Comparison of ENCODE assay signal across 15 mouse cellular contexts in the genomic region with DNA sequence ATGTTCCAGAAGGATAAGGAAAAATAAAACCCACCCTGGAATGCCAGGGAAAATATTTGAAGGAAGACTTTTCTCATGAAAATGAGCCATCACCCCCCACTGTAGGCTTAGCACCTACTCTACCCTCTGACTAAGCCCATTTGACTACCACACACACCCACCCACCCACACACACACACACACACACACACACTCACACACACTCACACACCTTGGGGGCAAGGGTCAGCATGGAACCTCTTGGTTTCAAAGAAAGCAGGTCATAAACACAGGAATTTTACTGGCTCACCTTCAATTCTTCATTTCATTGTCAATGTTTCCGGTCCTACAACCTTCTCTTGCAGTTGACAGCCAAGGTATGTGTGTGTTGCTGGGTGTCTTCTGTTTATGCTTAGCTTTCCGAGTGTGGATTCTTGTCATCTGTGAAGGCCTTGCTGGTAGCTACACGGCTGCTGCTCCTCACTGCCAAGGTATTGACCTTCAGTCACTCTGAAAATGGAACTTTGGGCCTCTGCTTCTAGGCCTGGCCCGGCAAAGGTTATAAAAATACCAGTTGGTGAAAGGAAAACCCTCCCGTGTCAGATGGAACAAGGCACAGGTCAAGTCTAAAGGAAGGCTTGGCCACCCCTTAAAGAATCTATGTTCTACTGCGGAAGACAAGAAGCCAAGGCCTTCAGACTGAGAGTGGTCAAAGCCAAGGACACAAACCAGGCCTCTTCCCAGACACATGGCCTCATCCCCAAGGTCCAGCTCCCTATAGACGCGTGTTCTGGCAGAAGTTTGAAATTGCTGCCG.
DNase-seq lines count a peak whose midpoint lies in the region; ATAC-seq and TF ChIP-seq lines count a peak whose summit lies in the region.
"Had no signal": no experiment of that assay in that cellular context is flagged by ENCODE, and none has a peak within 500 bp of the region (broad histone marks: within the 10 kb centered on the region; RNA-seq: fewer than 3 reads in every experiment).

No protein-coding gene starts in this region.

- peak; percentile 31 for DNase-seq in embryo, embryonic 10.5 days (ENCODE audit: low spot score)
- no peak for DNase-seq in embryo, embryonic 11 days
- peak; percentile 28 to 32 for DNase-seq in heart, postnatal 10 days
- DNase-seq in heart, adult 9 months (ENCODE audit: low spot score in 2 of 2), result no peak
- DNase-seq in stomach, postnatal 0 days (ENCODE audit: low spot score), result no peak
- peak; percentile 32 for DNase-seq in testis, postnatal 14 days (ENCODE audit: low spot score)
- DNase-seq in left cerebral cortex, adult 11 months (ENCODE audit: low spot score), result no peak
- DNase-seq: cerebellum, adult 9-10 months; liver, embryonic 13.5 days; right cerebral cortex, postnatal 25 days had no signal

- no peak overlapping the region for H3K4me3 ChIP-seq in stomach, embryonic 16.5 days (replicated peaks; ENCODE audit: low read length)
- no peak overlapping the region for H3K4me3 ChIP-seq in stomach, postnatal 0 days (ENCODE audit: low read depth, low read length)
- H3K4me3 ChIP-seq: embryonic facial prominence, embryonic 15.5 days; forebrain, embryonic 12.5 days; hindbrain, embryonic 10.5 days; liver, embryonic 13.5 days; midbrain, embryonic 15.5 days had no signal

- H3K36me3 ChIP-seq in stomach, embryonic 16.5 days (ENCODE audit: control insufficient read depth, insufficient read depth, low read length), result no peaks in the 10 kb centered on the region
- H3K36me3 ChIP-seq in stomach, postnatal 0 days (ENCODE audit: control insufficient read depth, insufficient read depth, low read length), result no peaks in the 10 kb centered on the region
- H3K36me3 ChIP-seq: embryonic facial prominence, embryonic 15.5 days; forebrain, embryonic 12.5 days; hindbrain, embryonic 10.5 days; liver, embryonic 13.5 days; midbrain, embryonic 15.5 days had no signal

- intact Hi-C loops in heart, postnatal 10 days (cut with DNase I), result no loop called here

- H3K27me3 ChIP-seq in stomach, embryonic 16.5 days (ENCODE audit: control insufficient read depth, insufficient read depth, low read length), result no peaks in the 10 kb centered on the region
- H3K27me3 ChIP-seq in stomach, postnatal 0 days (ENCODE audit: control insufficient read depth, insufficient read depth, low read length), result no peaks in the 10 kb centered on the region
- H3K27me3 ChIP-seq: embryonic facial prominence, embryonic 15.5 days; liver, embryonic 13.5 days; midbrain, embryonic 15.5 days had no signal

- no peaks in the 10 kb centered on the region for H3K9me3 ChIP-seq in stomach, embryonic 16.5 days (replicated peaks; ENCODE audit: control insufficient read depth, low read length)
- H3K9me3 ChIP-seq in stomach, postnatal 0 days (ENCODE audit: control insufficient read depth, low read length), result no peaks in the 10 kb centered on the region
- H3K9me3 ChIP-seq: embryonic facial prominence, embryonic 15.5 days; forebrain, embryonic 12.5 days; hindbrain, embryonic 10.5 days; liver, embryonic 13.5 days; midbrain, embryonic 15.5 days had no signal

- no peak overlapping the region for H3K9ac ChIP-seq in stomach, embryonic 16.5 days (ENCODE audit: low read length)
- no peak overlapping the region for H3K9ac ChIP-seq in stomach, postnatal 0 days (ENCODE audit: low read length)
- H3K9ac ChIP-seq: embryonic facial prominence, embryonic 15.5 days; forebrain, embryonic 12.5 days; liver, embryonic 13.5 days; midbrain, embryonic 15.5 days had no signal

- peak overlapping the region; percentile 43; the same call in 1 of the 2 replicates for H3K27ac ChIP-seq in stomach, embryonic 16.5 days (ENCODE audit: low read length)
- no peak overlapping the region for H3K27ac ChIP-seq in stomach, postnatal 0 days (replicated peaks)
- H3K27ac ChIP-seq: embryonic facial prominence, embryonic 15.5 days; forebrain, embryonic 12.5 days; hindbrain, embryonic 10.5 days; liver, embryonic 13.5 days; midbrain, embryonic 15.5 days had no signal

- 77% methylated on average over 9 of the region's 9 CpGs for WGBS in stomach, embryonic 16.5 days
- 72% methylated on average over 9 of the region's 9 CpGs for WGBS in stomach, postnatal 0 days

- H3K4me1 ChIP-seq in stomach, embryonic 16.5 days (ENCODE audit: control insufficient read depth, insufficient read depth, low read length), result no peaks in the 10 kb centered on the region
- H3K4me1 ChIP-seq in stomach, postnatal 0 days (replicated peaks; ENCODE audit: control insufficient read depth, insufficient read depth), result no peaks in the 10 kb centered on the region
- H3K4me1 ChIP-seq: forebrain, embryonic 12.5 days; midbrain, embryonic 15.5 days had no signal

- H3K4me2 ChIP-seq in stomach, embryonic 16.5 days (ENCODE audit: low read depth, low read length), result no peak overlapping the region
- no peak overlapping the region for H3K4me2 ChIP-seq in stomach, postnatal 0 days (replicated peaks; ENCODE audit: low read depth)
- H3K4me2 ChIP-seq: embryonic facial prominence, embryonic 15.5 days; forebrain, embryonic 12.5 days; liver, embryonic 13.5 days; midbrain, embryonic 15.5 days had no signal

- ATAC-seq in stomach, embryonic 16.5 days (ENCODE audit: insufficient read depth, low FRiP score), result no peak
- ATAC-seq in stomach, postnatal 0 days (ENCODE audit: low FRiP score, low TSS enrichment), result no peak
- ATAC-seq: midbrain, embryonic 15.5 days had no signal

- TF ChIP-seq CTCF in stomach, postnatal 0 days (IDR thresholded peaks at IDR 0.05; ENCODE audit: low read depth), result no peak

- no peak for TF ChIP-seq EP300 in stomach, postnatal 0 days (optimal IDR thresholded peaks at IDR 0.05)

Comparison
In these comparisons a context has a peak if more than half of its experiments do, and no peak if none do; other contexts are left out.
1. DNase-seq: peak in embryo, embryonic 10.5 days (single experiment), heart, postnatal 10 days (2 of 2) and testis, postnatal 14 days (single experiment); none in embryo, embryonic 11 days (single experiment), heart, adult 9 months (0 of 2), stomach, postnatal 0 days (single experiment) and left cerebral cortex, adult 11 months (single experiment).